Comparison of ENCODE assay signal across 9 mouse cellular contexts in genomic region chr7:98550596-98550995, GRCm38 (mm10).
DNase-seq lines count a peak whose midpoint lies in the region.
"Had no signal": no experiment of that assay in that cellular context is flagged by ENCODE, and none has a peak within 500 bp of the region (broad histone marks: within the 10 kb centered on the region; RNA-seq: fewer than 3 reads in every experiment).

No protein-coding gene starts in this region.

- intact Hi-C loops in heart, postnatal 25 days (cut with DNase I): no loop called here

- peak; percentile 96 for DNase-seq in heart, adult 11 months
- DNase-seq in heart, postnatal 25 days (ENCODE audit: low spot score): no peak
- DNase-seq in thymus, postnatal 14 days: peak; percentile 53
- no peak for DNase-seq in thymus, postnatal 10 days (ENCODE audit: low spot score in 2 of 2)
- peak; percentile 63 for DNase-seq in kidney, postnatal 10 days
- DNase-seq in cerebellum, adult 8-10 months: no peak
- DNase-seq in ovary, postnatal 10 days (ENCODE audit: low spot score): no peak
- no peak for DNase-seq in urinary bladder, postnatal 10 days (ENCODE audit: low spot score)
- DNase-seq: cerebellum, adult 11-12 months had no signal

Comparison
In these comparisons a context has a peak if more than half of its experiments do, and no peak if none do; other contexts are left out.
1. DNase-seq: peak in heart, adult 11 months (single experiment), thymus, postnatal 14 days (single experiment) and kidney, postnatal 10 days (single experiment); none in heart, postnatal 25 days (single experiment), thymus, postnatal 10 days (0 of 2), cerebellum, adult 8-10 months (single experiment), ovary, postnatal 10 days (single experiment) and urinary bladder, postnatal 10 days (single experiment).